Mouse (Mus musculus) lung, postnatal 14 days (tissue): Measurements from ENCODE around the gene Arhgef3.
"Not testable (repeated sequence)": the region's sequence is repeated elsewhere in the genome, so short reads cannot be mapped to it uniquely, and the experiment has no call there.

Experiments used
- DNase-seq: peaks from one replicate; pipeline ENCODE4 v3.0.0; 2021

Arhgef3 gene

GRCm38 (mm10) chr14:27234270-27234840 is 119.7 kb downstream of the Arhgef3 start:
- no peak for DNase-seq

GRCm38 (mm10) chr14:27235897-27236553 is 121.3 kb downstream of the Arhgef3 start:
- DNase-seq, result no peak

GRCm38 (mm10) chr14:27237522-27238187 is 123.0 kb downstream of the Arhgef3 start:
- peak; percentile 76 for DNase-seq

GRCm38 (mm10) chr14:27238600-27239118 is 124.0 kb downstream of the Arhgef3 start:
- DNase-seq, result no peak

GRCm38 (mm10) chr14:27239551-27240091 is 124.9 kb downstream of the Arhgef3 start:
- DNase-seq, result no peak

GRCm38 (mm10) chr14:27242253-27242652 is 127.6 kb downstream of the Arhgef3 start:
- peak; percentile 61 for DNase-seq

GRCm38 (mm10) chr14:27242769-27243168 is 128.1 kb downstream of the Arhgef3 start:
- DNase-seq, result no peak

- no peak for DNase-seq
Observed at GRCm38 (mm10) chr14:27243585-27243984, 128.9 kb downstream of the Arhgef3 start.

- no peak for DNase-seq
Observed at GRCm38 (mm10) chr14:27244898-27245297, 130.2 kb downstream of the Arhgef3 start.

GRCm38 (mm10) chr14:27246424-27246823 is 131.7 kb downstream of the Arhgef3 start:
- peak; percentile 72 for DNase-seq

GRCm38 (mm10) chr14:27246948-27247347 is 132.2 kb downstream of the Arhgef3 start:
- not testable (repeated sequence) for DNase-seq

GRCm38 (mm10) chr14:27249121-27249520 is 134.4 kb downstream of the Arhgef3 start:
- no peak for DNase-seq

GRCm38 (mm10) chr14:27250281-27250789 is 135.6 kb downstream of the Arhgef3 start:
- no peak for DNase-seq

GRCm38 (mm10) chr14:27253391-27253790 is 138.7 kb downstream of the Arhgef3 start:
- no peak for DNase-seq

GRCm38 (mm10) chr14:27262349-27262748 is 147.7 kb downstream of the Arhgef3 start:
- no peak for DNase-seq

GRCm38 (mm10) chr14:27266601-27267000 is 151.9 kb downstream of the Arhgef3 start:
- no peak for DNase-seq

GRCm38 (mm10) chr14:27268137-27268536 is 153.4 kb downstream of the Arhgef3 start:
- DNase-seq, result no peak

GRCm38 (mm10) chr14:27268986-27269700 is 154.4 kb downstream of the Arhgef3 start:
- DNase-seq, result no peak

GRCm38 (mm10) chr14:27269836-27270235 is 155.1 kb downstream of the Arhgef3 start:
- DNase-seq, result no peak

- no peak for DNase-seq
Observed at GRCm38 (mm10) chr14:27270466-27270865, 155.8 kb downstream of the Arhgef3 start.

GRCm38 (mm10) chr14:27271371-27272071 is 156.8 kb downstream of the Arhgef3 start:
- no peak for DNase-seq
